Mouse (Mus musculus): ENCODE results near the gene Nfkbil1. TPM values are rescaled to one million over a fixed set of nuclear protein-coding genes. Genes with fewer than 3 reads are reported as not detected.

The Nfkbil1 gene
- total RNA-seq, 2 experiments from 2014 or later: 5.6 to 6.8 TPM

DNA sequence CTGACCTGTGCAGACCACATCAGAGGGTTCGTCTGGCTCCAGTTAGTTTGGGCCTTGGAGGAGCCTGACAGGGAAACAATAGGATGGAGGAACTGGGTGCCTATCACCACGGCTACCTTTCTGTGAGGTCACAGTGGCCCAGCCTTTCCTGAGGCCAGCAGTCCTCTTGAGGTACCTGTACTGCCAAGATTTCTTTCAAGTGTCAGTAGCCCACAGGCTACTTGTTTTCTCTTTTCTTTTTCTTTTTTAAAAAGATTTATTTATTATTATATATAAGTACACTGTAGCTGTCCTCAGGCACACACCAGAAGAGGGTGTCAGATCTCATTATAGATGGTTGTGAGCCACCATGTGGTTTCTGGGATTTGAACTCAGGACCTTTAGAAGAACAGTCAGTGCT lies 59.6 kb downstream of the Nfkbil1 start, which contains the start of gene Aif1:
TSS of gene Aif1 (minus strand) at position 101 of the 400 bp plus-strand sequence.
- no peak for DNase-seq

DNA sequence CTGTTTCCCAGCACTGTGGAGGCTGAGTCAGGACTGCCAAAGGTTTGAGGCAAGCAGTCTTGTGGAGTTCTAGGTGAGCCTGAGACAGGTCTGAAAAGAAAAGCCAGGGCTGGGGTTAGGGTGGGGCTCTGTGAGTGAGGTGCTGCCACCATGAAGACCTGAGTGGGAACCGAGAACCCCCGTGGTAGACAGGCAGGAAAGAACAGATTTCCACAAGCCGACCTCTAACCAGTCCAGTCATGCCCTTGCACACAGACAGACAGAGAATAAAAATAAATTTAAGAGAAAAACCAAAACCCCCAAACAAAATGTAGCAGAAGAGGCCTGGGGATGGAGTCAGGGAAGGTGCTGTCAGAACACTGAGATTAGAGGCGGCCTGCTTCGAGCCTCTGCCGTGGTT lies 60.2 kb downstream of the Nfkbil1 start:
- no peak for DNase-seq

DNA sequence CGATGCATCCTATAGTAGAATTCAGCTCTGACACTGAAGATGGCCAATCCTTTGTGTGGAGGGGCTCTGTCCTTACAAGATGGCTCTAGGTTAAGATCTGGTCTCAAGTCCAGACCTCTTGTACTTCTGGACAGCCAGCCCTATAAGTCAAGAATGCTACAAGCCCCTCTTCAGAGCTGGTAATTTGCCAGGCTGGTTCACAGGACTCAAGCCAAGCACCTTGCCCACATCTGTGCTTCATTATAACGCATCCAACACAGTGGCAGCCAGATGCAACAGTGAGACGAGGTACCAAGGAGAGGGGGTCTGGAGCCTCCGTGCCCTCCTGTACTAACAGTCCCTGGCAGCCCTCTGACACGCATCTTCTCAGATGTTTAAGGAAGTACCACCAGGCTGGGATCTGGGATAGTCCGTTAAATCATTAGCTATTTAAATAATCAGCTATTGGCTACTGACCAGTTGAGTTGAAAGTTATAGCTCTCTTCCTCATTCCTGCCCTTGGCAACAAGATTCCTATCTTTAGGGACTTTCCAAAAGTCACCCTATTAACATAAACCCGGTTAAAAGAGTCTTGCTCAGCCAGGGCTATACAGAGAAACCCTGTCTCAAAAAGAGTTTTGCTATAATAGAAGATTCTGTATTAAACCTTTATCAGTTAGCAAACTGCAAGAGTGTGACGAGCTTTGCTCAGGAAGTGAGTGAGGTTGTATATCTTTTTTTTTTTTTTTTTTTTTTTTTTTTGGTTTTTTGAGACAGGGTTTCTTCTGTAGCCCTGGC lies 61.2 kb downstream of the Nfkbil1 start:
- no peak for DNase-seq

DNA sequence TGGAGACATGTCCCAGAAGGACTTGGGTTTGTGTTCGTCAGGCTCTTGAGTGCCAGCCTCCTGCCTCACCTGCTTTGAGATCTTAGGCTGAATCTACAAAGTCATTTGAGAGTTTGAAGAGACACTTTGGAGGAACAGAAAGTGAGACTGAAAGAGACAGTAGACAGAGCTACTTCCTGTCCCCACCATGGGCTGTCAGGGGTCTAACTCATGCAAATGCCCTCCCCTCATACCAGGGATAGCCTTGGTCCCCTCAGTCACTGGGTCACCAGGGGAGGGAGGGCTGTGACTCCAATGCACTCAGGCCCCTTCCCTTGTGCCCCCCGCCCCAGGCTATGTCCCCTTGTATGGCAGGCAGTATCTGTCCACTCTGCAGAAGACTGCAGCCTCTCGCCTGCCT lies 62.3 kb downstream of the Nfkbil1 start:
- no peak for DNase-seq

DNA sequence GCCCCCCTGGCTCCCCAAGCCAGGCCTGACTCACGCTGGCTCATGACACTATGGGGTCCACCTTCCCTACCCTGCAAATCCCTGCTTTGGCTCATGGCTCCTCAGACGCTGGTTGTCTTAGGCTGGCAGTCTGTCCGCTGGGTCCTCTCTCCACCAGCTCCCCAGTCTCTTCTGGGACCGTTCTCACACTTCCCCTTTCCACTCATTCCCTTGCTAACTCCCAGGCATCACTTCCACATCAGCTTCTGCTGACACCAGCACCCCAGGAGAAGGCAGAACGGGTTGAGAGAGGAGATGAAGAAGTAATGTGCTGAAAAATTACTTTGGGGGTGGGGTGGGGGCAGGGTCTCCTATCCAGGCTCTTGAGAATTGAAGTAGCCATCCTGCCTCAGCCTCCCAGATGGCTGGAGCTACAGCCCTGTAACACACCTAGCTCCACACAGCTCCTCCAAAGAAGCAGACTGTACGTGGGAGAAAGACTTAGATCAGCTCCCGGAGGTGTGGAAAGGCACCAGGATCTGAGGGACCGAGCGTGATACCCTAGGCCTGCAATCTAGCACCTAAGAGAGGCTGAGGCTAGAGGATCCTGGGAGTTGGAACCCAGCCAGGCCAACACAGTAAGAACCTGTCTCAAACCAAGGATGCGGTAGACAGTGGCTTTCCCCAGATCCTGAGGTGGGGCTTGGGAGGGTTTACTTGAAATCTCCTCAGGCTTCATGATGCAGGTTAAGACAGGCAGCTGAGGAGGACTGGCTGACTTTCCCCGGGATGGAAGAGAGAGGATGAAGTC lies 63.0 kb downstream of the Nfkbil1 start:
- DNase-seq: no peak

Small RNA genes lying within 50 kb of the gene (microRNA-seq; reads per million reads assigned to microRNA genes)
- gene Mir6973a (ENCODE audit: borderline replicate concordance in 2 of 2) (0 reads per million in 2 experiments), gene Mir6974 (ENCODE audit: borderline replicate concordance in 2 of 2) (0 reads per million in 2 experiments), gene Mir6975 (ENCODE audit: borderline replicate concordance in 2 of 2) (0 to 0.74 reads per million in 2 experiments), gene Mir8094 (ENCODE audit: borderline replicate concordance in 2 of 2) (0 reads per million in 2 experiments)

Other genes with a start within 250 kb of the Nfkbil1 start
- gene Vars, start 234.8 kb downstream of the Nfkbil1 start, total RNA-seq (2021): 10 to 100 TPM; 29.4 to 31.2 TPM
- gene Vwa7, start 219.2 kb downstream of the Nfkbil1 start, total RNA-seq (2021): 1 to 10 TPM; 9.0 to 9.6 TPM
- under 1 TPM in 1 of 2 experiments, not detected in 1; 0.31 TPM for gene Sapcd1, start 207.8 kb downstream of the Nfkbil1 start, total RNA-seq (2021)
- under 1 TPM; 0.67 to 0.72 TPM for gene Msh5, start 189.0 kb downstream of the Nfkbil1 start, total RNA-seq (2021)
- gene Clic1, start 185.8 kb downstream of the Nfkbil1 start, total RNA-seq (2021): 10 to 100 TPM; 12.4 to 18.6 TPM
- gene Ddah2, start 176.8 kb downstream of the Nfkbil1 start, total RNA-seq (2021): 10 to 100 TPM; 11.1 to 13.3 TPM
- not detected for gene Ly6g6c, start 170.4 kb downstream of the Nfkbil1 start, total RNA-seq (2021)
- gene Mpig6b, start 169.6 kb downstream of the Nfkbil1 start, total RNA-seq (2021): not detected
- gene Ly6g6e, start 158.9 kb downstream of the Nfkbil1 start, total RNA-seq (2021): not detected
- gene Ly6g6d, start 157.7 kb downstream of the Nfkbil1 start, total RNA-seq (2021): under 1 TPM; 0.51 to 0.72 TPM
- not detected for gene Ly6g6f, start 150.2 kb downstream of the Nfkbil1 start, total RNA-seq (2021)
- gene Abhd16a, start 146.5 kb downstream of the Nfkbil1 start, total RNA-seq (2021): 10 to 100 TPM; 61.9 to 62.4 TPM
- not detected for gene Ly6g5c, start 127.5 kb downstream of the Nfkbil1 start, total RNA-seq (2021)
- gene Ly6g5b, start 120.4 kb downstream of the Nfkbil1 start, total RNA-seq (2021): not detected
- gene Gpank1, start 114.3 kb downstream of the Nfkbil1 start, total RNA-seq (2021): 1 to 10 TPM; 7.1 to 8.4 TPM
- 100 to 1,000 TPM; 149 to 158 TPM for gene Csnk2b, start 113.7 kb downstream of the Nfkbil1 start, total RNA-seq (2021)
- gene D17H6S53E, start 109.4 kb downstream of the Nfkbil1 start, total RNA-seq (2021): 10 to 100 TPM; 19.5 to 22.6 TPM
- not detected for gene Apom, start 103.7 kb downstream of the Nfkbil1 start, total RNA-seq (2021)
- 100 to 1,000 TPM; 180 to 197 TPM for gene Bag6, start 100.6 kb downstream of the Nfkbil1 start, total RNA-seq (2021)
- gene Prrc2a, start 70.9 kb downstream of the Nfkbil1 start, total RNA-seq (2021): 100 to 1,000 TPM in 1 of 2 experiments, 10 to 100 TPM in 1; 93.3 to 102 TPM
- 1 to 10 TPM in 1 of 2 experiments, under 1 TPM in 1; 0.97 to 1.4 TPM for gene Aif1, start 59.7 kb downstream of the Nfkbil1 start, total RNA-seq (2021)
- gene Lst1, start 47.4 kb downstream of the Nfkbil1 start, total RNA-seq (2021): under 1 TPM in 1 of 2 experiments, not detected in 1; 0.78 TPM
- gene Ltb, start 41.4 kb downstream of the Nfkbil1 start, total RNA-seq (2021): not detected
- under 1 TPM in 1 of 2 experiments, not detected in 1; 0.18 TPM for gene Tnf, start 33.8 kb downstream of the Nfkbil1 start, total RNA-seq (2021)
- gene Lta, start 30.4 kb downstream of the Nfkbil1 start, total RNA-seq (2021): under 1 TPM in 1 of 2 experiments, not detected in 1; 0.32 TPM
- under 1 TPM in 1 of 2 experiments, not detected in 1; 0.70 TPM for gene Gm16181, start 15.0 kb downstream of the Nfkbil1 start, total RNA-seq (2021)
- gene Atp6v1g2, start 2.1 kb downstream of the Nfkbil1 start, total RNA-seq (2021): 1 to 10 TPM; 1.9 to 2.3 TPM
- gene Ddx39b, start 6.0 kb upstream of the Nfkbil1 start, total RNA-seq (2021): 10 to 100 TPM; 71.5 to 79.1 TPM
- gene H2-D1, start 26.9 kb upstream of the Nfkbil1 start, total RNA-seq (2021): 10 to 100 TPM; 30.2 to 57.3 TPM
- gene H2-Q1, start 84.6 kb upstream of the Nfkbil1 start, total RNA-seq (2021): under 1 TPM; 0.20 to 0.86 TPM
- under 1 TPM; 0.36 to 0.78 TPM for gene H2-Q2, start 106.5 kb upstream of the Nfkbil1 start, total RNA-seq (2021)
- 1 to 10 TPM; 2.2 to 3.9 TPM for gene H2-Q4, start 143.8 kb upstream of the Nfkbil1 start, total RNA-seq (2021)
- not detected for gene H2-Q6, start 189.1 kb upstream of the Nfkbil1 start, total RNA-seq (2021)
- gene H2-Q7, start 203.4 kb upstream of the Nfkbil1 start, total RNA-seq (2021): under 1 TPM; 0.38 to 0.70 TPM
- 1 to 10 TPM in 1 of 2 experiments, under 1 TPM in 1; 0.15 to 1.3 TPM for gene H2-Q10, start 234.3 kb upstream of the Nfkbil1 start, total RNA-seq (2021)

All from gastrocnemius, postnatal 25 days (tissue).